Mouse (Mus musculus) liver, embryonic 14.5 days (tissue): ENCODE data around the gene Tubg1.
"Not testable (repeated sequence)": the region's sequence is repeated elsewhere in the genome, so short reads cannot be mapped to it uniquely, and the experiment has no call there.

Source experiments
- CTCF ChIP-seq: IDR thresholded peaks from 2 replicates; pipeline ENCODE4 v1.5.1; 2016; ENCODE audit warnings: antibody characterized with exemption, low read depth, control low read depth
- EP300 ChIP-seq: IDR thresholded peaks from 2 replicates; pipeline ENCODE4 v1.6.1; 2016; ENCODE audit warnings: antibody characterized with exemption, low read depth

DNA sequence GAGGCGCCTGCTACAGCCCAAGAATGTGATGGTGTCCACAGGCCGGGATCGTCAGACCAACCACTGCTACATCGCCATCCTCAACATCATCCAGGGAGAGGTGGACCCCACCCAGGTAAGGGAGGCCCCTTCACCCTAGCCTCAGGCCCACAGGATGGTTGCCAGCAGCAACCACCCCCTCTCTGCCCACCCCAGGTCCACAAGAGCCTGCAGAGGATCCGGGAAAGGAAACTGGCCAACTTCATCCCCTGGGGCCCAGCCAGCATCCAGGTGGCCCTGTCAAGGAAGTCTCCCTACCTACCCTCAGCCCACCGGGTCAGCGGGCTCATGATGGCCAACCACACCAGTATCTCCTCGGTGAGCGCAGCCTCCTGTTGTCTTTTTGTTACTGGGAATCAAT is 5.3 kb downstream of the Tubg1 start:
- TF ChIP-seq CTCF, EP300: not testable (repeated sequence)
